Mouse (Mus musculus): ENCODE measurements around the gene Syce1.

Syce1 gene

GRCm38 (mm10) chr7:140787406-140788052 is at the start of gene Syce1:
Syce1 (minus strand) TSS chr7:140787852.
- no peak for DNase-seq (ENCODE audit: low read depth)

DNA sequence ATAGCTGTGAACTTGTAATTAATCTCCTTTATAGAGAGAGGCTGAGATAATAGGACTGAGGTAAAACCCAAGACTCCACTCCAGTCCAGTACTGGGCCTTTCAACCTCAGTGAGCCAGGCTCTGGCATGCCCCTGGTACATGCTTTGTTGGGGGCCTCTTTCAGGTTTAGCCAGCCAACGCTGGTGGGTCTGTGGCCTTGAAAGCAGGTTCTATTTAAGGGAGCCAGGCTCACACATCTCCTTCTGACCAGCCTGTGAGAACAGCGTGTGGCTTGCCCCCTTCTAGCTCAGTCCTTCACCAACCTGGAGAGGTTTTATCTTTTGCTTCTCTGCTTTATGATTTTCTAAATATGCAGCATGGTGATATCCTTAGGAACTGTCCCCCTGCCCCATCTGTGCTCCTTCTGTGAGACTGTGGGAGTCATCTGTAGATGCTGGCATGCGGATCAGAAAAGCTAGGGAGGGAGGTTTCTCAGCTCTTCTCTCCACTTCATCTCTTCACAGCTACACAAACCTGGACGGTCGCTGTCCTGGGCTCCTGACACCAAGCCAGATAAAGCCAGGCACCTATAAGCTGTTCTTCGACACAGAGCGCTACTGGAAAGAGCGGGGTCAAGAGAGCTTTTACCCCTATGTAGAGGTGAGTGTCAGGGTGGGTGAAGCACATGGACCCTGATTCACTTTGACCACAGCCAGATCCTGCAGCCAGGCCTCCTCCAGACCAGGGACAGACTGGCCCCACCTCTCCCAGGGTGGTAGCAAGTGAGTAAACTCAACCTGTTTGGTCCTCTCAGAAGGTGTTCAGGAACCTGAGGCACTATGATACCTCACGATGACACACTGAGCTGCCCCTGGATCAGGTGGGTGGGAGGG is 48.8 kb upstream of the Syce1 start:
- DNase-seq (ENCODE audit: low read depth) = no peak

GRCm38 (mm10) chr7:140835758-140836087 is 48.1 kb upstream of the Syce1 start:
- DNase-seq (ENCODE audit: low read depth) = no peak

DNA sequence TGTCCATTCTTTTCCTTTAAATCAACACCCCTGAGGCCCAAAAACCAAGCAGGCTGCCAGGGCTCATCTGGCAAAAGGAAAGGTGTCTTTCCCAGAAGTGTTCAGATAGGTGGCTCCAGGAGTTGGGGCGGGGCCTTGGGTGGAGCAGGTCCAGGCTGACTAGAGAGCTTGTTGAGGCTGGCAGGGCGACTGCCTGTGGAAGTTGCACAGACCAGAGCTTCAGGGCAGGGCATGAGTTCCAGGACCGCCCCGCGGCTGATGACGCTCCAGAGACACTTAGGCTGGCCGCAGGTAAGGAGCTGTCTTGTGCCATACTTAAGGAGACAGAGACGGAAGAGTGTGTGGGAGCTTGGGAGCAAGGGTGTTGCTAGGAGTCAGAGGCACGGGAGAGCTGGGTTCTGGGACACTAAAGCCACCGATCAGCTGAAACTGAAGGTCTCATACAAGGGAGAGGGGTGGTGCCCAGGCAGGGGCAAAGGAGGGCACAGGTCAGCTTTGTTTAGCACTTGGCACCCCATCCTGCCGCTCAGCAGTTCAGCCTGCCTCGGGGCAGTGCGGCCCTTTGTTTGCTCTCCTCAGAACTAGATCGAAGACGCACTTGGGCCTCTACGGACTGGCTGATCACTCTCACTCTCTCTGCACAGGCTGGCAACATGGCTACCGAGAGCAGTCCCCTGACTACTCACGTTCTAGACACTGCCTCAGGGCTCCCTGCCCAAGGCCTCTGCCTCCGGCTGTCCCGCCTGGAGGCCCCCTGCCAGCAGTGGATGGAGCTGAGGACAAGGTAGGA is 47.5 kb upstream of the Syce1 start, which contains the start of gene Urah:
TSS of gene Urah (plus strand) at position 51 of the 790 bp plus-strand sequence.
- no peak for DNase-seq (ENCODE audit: low read depth)

DNA sequence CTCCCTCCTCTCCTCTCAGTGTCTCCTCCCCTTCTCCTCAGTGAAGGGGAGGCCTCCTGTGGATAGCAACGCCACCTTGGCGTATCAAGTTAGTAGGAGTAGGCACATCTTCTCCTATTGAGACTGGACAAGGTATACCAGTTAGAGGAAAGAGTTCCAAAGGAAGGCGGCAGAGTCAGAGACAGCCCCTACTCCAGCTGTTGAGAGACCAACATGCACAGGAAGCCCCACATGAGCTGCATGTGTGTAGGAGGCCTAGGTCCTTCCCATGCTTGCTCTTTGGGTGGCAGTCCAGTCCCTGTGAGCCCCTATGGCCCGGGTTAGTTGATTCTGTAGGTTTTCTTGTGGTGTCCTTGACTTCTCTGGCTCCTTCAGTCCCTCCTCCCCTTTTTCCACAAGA is 45.7 kb upstream of the Syce1 start:
- no peak for DNase-seq (ENCODE audit: low read depth)

- no peak for DNase-seq (ENCODE audit: low read depth)
Observed at GRCm38 (mm10) chr7:140831447-140831846, 43.8 kb upstream of the Syce1 start.

DNA sequence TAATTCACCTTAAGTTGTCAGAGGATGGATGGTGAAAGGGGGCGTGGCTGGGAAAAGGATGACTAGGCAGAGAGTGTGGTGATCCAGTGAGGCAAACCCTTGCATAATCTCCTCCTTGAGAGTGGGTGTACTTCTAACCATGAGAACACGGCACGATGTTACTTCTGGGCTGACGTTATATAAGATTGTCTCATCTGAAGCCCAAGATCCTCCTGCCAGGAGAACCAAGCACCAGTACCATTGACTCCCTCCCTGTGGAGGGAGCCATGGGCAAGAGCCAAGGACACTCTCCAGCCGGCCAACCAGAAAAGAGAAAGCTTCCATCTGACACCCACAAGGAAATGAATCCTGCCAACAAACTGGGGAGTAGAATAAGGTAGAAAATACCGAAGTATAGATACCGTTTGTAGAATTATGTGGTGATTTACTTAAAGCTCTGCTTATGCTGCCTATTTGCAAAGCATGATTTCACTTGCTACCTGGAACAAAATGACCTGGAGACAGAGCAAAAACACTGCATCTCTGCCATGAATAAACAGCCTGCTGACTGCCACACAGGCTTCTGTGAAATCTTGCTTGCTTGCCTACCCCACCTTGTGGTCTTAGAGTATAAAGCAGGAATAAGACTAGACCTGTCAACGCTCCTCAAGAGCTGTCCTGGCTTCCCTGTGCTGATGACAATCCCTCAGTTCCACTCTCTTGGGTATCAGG is 40.7 kb upstream of the Syce1 start:
- DNase-seq (ENCODE audit: low read depth) = peak; percentile 36

DNA sequence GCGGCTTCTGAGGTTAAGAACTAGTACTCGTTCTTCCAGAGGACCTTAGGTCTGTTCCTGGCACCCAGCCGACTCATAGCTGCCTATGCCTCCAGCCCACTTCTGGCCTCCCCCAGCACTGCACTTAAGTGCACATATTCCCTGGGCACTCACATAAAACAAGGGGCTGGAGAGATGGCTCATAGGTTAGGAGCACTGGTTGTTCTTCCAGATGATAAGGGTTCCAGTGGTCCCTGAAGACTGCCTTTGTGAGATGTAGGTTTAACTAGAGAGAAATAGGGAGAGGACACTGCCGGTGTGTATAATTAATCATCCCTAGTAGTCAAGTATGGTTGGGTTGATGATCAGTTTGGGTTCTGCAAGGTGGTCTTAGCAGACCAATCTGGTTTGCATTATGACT is 35.1 kb upstream of the Syce1 start:
- no peak for DNase-seq (ENCODE audit: low read depth)

DNA sequence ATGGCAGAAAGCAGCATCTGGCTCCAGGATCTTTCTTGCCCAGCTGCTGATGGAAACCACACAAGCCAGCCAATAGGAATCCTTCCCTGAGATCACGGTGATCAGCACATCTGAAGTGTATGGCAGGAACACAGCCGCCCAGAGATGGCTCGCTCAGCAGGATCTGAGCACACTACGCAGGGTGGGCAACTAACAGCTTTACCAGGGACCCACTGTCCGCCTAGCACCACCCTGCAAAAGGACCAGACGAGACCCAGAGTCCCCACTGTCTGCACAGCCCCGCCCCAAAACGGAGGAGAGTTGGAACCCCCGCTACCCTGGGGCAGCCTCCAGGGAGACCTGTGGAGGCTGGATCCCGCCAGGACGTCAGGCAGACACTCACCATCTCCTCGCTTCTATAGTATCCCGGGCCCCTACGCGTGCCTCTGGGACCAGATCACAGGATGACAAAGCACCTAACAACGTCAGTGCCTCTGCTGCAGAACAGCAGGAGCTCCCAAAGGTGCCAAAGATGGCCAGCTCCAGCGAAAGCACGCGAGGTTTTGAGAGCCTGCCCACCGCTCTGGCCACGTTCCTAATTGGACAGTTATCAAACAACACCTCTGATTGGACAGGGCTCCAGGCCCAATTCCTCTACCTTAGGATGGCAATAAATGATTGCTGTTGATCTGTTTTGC is 34.1 kb upstream of the Syce1 start, which contains the start of gene Zfp941:
TSS of gene Zfp941 (minus strand) at position 526 of the 677 bp plus-strand sequence.
- no peak for DNase-seq (ENCODE audit: low read depth)

DNA sequence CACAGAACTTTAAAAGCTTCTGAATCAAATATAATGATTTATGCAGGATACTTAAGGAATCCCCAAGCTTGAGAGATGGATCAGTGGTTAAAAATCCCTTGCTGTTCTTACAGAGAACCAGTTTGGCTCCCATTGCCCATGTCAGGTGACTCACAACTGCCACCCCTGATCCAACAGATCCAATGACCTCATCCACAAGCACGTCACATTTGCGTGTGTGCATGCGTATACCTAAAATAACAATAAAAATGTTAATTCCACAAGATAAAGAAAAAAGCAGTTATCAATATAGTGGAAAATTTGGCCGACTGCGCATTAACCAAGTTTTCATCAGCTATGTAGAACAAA is 33.6 kb upstream of the Syce1 start:
- no peak for DNase-seq (ENCODE audit: low read depth)

GRCm38 (mm10) chr7:140820173-140820572 is 32.5 kb upstream of the Syce1 start:
- no peak for DNase-seq (ENCODE audit: low read depth)

DNA sequence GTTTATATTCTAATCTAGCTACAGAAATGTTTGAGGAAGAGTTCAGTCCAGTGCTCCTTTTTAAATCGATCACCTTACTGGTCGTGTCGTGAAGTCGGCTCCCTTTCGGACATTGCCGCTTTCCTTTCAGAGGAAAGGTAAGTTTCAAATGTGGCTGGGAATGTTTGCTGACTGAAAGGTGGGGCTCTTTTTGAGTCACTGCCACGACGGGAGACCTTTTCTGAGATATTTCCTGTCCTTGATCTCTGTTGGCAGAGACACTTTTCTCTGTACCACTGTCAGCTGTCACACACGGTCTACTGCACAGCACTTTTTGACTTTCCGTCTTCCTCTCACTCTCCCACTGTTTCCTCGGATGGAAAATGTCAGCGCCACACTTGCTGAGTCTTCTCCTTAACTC is 25.2 kb upstream of the Syce1 start:
- no peak for DNase-seq (ENCODE audit: low read depth)

DNA sequence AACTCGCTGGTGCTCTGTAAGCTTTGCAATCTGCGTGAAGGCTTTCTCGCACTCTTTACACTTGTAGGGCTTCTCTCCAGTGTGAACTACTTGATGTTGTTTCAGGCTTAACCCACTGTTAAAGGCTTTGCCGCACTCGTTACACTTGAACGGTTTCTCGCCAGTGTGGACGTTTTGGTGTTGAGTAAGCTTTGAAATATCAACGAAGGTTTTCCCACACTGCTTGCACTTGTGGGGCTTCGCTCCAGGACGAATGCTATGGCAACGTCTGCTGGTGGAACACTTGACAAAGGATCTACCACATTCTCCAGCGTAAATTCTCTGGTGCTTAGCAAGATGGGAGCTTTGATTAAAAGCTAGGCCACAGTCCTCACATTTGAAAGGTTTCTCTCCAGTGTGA is 24.1 kb upstream of the Syce1 start:
- DNase-seq (ENCODE audit: low read depth) = no peak

GRCm38 (mm10) chr7:140810496-140810895 is 22.8 kb upstream of the Syce1 start:
- DNase-seq (ENCODE audit: low read depth) = peak; percentile 8

GRCm38 (mm10) chr7:140805704-140806103 is 18.1 kb upstream of the Syce1 start:
- peak; percentile 73 for DNase-seq (ENCODE audit: low read depth)

GRCm38 (mm10) chr7:140802629-140803028 is 15.0 kb upstream of the Syce1 start:
- DNase-seq (ENCODE audit: low read depth) = no peak

DNA sequence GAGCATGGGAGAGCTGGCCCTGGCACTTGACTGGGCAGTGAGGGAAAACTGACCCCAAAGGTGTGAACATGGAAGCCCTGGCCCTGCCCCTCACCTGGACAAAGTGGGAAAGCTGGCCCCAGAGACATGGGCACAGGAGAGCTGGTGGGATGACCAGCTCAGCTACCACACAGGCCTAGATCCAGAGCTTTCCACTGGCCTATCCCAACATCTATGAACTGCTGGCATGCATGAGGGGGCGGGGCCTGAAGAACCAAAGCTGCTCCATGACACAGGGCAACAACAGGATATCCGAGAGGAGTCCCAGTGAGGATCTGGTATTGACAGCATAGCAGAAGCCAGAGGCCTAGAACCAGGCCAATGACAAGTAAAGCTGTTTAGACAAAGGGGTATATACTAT is 10.6 kb upstream of the Syce1 start:
- DNase-seq (ENCODE audit: low read depth) = no peak

DNA sequence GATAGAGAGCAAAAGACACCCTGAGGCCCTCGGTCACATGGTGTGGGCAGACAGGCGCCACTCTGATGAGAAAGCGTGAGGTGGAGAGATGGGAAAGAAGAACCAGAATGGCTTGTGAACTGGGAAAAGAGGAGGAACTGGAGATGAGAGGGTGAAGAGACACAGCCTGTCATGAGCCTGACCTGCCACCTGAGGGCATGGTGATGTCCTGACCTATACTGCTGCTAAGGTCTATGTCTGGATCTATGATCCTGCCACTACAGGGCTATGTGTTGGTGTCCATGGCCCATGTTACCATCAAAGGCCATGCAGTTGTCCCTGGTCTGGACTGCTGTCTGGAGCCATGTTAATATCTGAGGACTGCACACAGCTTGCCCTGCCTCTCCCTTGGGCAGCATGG is 10.0 kb upstream of the Syce1 start:
- no peak for DNase-seq (ENCODE audit: low read depth)

DNA sequence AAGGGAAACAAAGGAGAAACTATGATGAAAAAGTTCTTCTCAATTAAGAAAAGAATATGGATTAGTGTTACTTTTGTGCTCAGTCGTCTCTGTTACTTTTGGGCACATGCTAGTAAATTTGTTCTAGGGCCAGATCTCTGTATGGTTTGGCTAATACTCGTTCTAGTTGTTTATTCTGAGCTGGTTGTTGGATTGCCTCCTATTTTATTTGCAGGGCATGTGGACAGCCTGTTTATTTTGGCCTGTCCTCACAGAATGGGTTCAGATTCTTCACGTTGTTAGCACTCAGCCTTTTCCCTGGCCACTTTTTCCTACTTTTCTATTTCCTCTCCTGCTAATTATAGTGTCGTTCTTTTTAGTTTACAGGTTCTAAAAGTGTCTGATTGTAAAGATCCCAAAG is 5.9 kb upstream of the Syce1 start:
- DNase-seq (ENCODE audit: low read depth) = no peak

- no peak for DNase-seq (ENCODE audit: low read depth)
Observed at GRCm38 (mm10) chr7:140788053-140788435, 392 bp upstream of the Syce1 start.

- no peak for DNase-seq (ENCODE audit: low read depth)
Observed at GRCm38 (mm10) chr7:140780548-140780947, 7.1 kb downstream of the Syce1 start.

Measured in naive thymus-derived CD4-positive, alpha-beta T cell, adult 2 months (primary cell).